Mouse (Mus musculus): ENCODE results near the gene Nabp2. TPM values are rescaled to one million over a fixed set of nuclear protein-coding genes. Genes with fewer than 3 reads are reported as not detected.

The Nabp2 gene
- total and polyA plus RNA-seq, 3 experiments, result 40.3 to 123 (median 43.7) TPM

DNA sequence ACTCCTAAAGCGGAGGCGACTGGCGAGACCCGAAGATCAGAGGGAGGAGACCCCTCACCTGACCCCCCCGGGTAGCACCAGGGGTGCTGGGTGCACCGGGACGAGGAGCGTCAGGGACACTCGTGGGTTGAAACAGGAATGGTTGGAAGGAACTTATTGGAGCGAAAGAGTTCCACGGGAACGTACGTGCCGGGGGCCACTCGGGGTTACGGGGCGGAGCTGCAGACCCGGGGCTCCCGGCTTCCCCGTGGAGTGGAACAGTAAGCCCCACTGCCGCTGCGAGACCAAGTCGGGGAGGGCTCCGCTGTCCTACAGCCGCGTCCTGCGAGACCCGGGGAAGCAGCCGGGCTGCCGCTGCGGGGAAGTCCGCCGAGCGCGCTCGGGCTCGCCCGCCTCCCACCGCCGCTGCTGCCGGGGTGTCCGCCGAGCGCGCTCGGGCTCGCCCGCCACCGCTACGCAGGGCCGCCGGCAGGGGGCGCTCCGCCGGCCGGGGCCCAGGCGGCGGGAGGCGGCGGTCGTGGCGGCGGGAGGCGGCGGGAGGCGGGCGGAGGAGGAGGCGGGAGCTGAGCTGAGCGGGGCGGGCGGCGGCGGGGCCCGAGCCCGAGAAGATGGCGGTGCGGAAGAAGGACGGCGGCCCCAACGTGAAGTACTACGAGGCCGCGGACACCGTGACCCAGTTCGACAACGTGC, 47.6 kb upstream of the Nabp2 start, which contains the start of gene Smarcc2 (continued):
- TF ChIP-seq SMC3 (IDR thresholded peaks at IDR 0.05; ENCODE audit: low read depth, low read length), result peak; percentile 24; the same call in 1 of the 2 replicates
- no peak for TF ChIP-seq POLR2AphosphoS2 (IDR thresholded peaks at IDR 0.05; ENCODE audit: low read depth, low read length)
- TF ChIP-seq POLR2A (IDR thresholded peaks at IDR 0.05; ENCODE audit: low read depth, low read length), result peak; percentile 65
- no peak for TF ChIP-seq GABPA (IDR thresholded peaks at IDR 0.05; ENCODE audit: insufficient replicate concordance, low read depth, low read length)
- TF ChIP-seq HCFC1 (IDR thresholded peaks at IDR 0.05; ENCODE audit: low read depth, low read length), result no peak
- TF ChIP-seq UBTF (IDR thresholded peaks at IDR 0.05; ENCODE audit: low read depth, low read length), result peak; percentile 82
- no peak for TF ChIP-seq JUND (conservative IDR thresholded peaks at IDR 0.05; ENCODE audit: low read depth, low read length)
- TF ChIP-seq ZMIZ1 (IDR thresholded peaks at IDR 0.05; ENCODE audit: low read depth, low read length), result no peak
- TF ChIP-seq ETS1 (conservative IDR thresholded peaks at IDR 0.05; ENCODE audit: low read depth, low read length), result no peak
- TF ChIP-seq IRF4 (IDR thresholded peaks at IDR 0.05; ENCODE audit: low read depth, low read length), result no peak
- no peak for TF ChIP-seq JUN (IDR thresholded peaks at IDR 0.05; ENCODE audit: insufficient read depth, low read depth, low read length)
- TF ChIP-seq USF2 (conservative IDR thresholded peaks at IDR 0.05; ENCODE audit: low read depth, low read length), result no peak
- no peak for TF ChIP-seq TBP (conservative IDR thresholded peaks at IDR 0.05; ENCODE audit: low read depth, low read length)
- TF ChIP-seq TCF12 (IDR thresholded peaks at IDR 0.05; ENCODE audit: low read depth, low read length), result no peak; the same call in 1 of the 2 replicates
- no peak for TF ChIP-seq RAD21 (IDR thresholded peaks at IDR 0.05; ENCODE audit: low read depth, low read length)
- no peak for TF ChIP-seq MYC (IDR thresholded peaks at IDR 0.05; ENCODE audit: low read depth, low read length)
- no peak for TF ChIP-seq ZC3H11A (IDR thresholded peaks at IDR 0.05; ENCODE audit: low read depth, low read length)

DNA sequence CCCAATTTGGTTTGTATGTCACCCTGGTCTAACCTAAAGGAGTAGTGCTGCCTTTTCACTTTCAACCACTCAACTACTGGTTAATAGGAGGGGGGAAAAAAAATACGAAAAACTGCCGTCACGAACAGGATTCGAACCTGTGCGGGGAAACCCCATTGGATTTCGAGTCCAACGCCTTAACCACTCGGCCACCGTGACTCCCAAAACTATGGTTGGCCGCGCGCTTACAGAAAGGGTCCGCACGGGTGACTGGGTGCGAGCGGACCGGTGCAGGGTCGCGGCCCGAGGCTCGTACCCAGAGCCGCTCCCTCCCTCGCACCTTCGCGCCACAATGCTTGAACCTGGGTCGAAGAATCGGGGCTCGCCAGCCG, 47.0 kb upstream of the Nabp2 start:
- Histone ChIP-seq H3K4me3 (replicated peaks in 1 of 3; ENCODE audit: low read depth in 2 of 3, low read length in 2 of 3, poor library complexity in 1 of 3) (peak overlapping the region; percentile 77 to 86 (median 82)), H3K79me2 (replicated peaks; ENCODE audit: control insufficient read depth, extremely low read depth, insufficient read depth, poor library complexity, severe bottlenecking) (peaks cover 16% of the 10 kb centered on the region), H3K27ac (ENCODE audit: insufficient read depth, low read depth) (peak overlapping the region; percentile 69), H3K4me2 (ENCODE audit: insufficient read depth, low read depth, poor library complexity, severe bottlenecking) (peak overlapping the region; percentile 16), H3K9ac (ENCODE audit: insufficient read depth, low read depth) (peak overlapping the region; percentile 66), H3K36me3 (replicated peaks in 1 of 2; ENCODE audit: control insufficient read depth in 1 of 2, insufficient read depth in 1 of 2, low read length in 1 of 2) (peaks cover 7 to 25% of the 10 kb centered on the region in 2 experiments), H3K4me1 (ENCODE audit: control insufficient read depth in 1 of 2, insufficient read depth in 2 of 2) (peaks cover 6 to 28% of the 10 kb centered on the region in 2 experiments), H3K27me3 (replicated peaks) (no peaks in the 10 kb centered on the region), H3K9me3 (replicated peaks; ENCODE audit: low read length) (no peaks in the 10 kb centered on the region)
- DNase-seq (ENCODE audit: extremely low read depth), result peak; percentile 90
- dilution Hi-C loops (cut with MboI; ENCODE audit: extremely low pct_ligation_motif_present, extremely low pct_unique_long_range_greater_than_20kb, low sequenced_read_pairs), result no loop called here
- in situ Hi-C loops (cut with MboI; ENCODE audit: low pct_ligation_motif_present, low pct_unique_long_range_greater_than_20kb, low sequenced_read_pairs), result no loop called here
- no peak for TF ChIP-seq CHD1 (IDR thresholded peaks at IDR 0.05; ENCODE audit: low read depth, low read length)
- no peak for TF ChIP-seq GABPA (IDR thresholded peaks at IDR 0.05; ENCODE audit: insufficient replicate concordance, low read depth, low read length)
- TF ChIP-seq TBP (conservative IDR thresholded peaks at IDR 0.05; ENCODE audit: low read depth, low read length), result peak; percentile 99
- no peak for TF ChIP-seq PAX5 (IDR thresholded peaks at IDR 0.05; ENCODE audit: low read length)
- TF ChIP-seq POLR2A (IDR thresholded peaks at IDR 0.05; ENCODE audit: low read depth, low read length), result peak; percentile 39; the same call in 1 of the 2 replicates
- peak; percentile 84; the same call in 1 of the 2 replicates for TF ChIP-seq E2F4 (IDR thresholded peaks at IDR 0.05; ENCODE audit: insufficient replicate concordance, low read depth, low read length)
- TF ChIP-seq EP300 (IDR thresholded peaks at IDR 0.05; ENCODE audit: low read length), result no peak
- peak; percentile 78; the same call in 1 of the 2 replicates for TF ChIP-seq KAT2A (IDR thresholded peaks at IDR 0.05; ENCODE audit: insufficient replicate concordance, low read length)
- 0 out of 2 replicates have a peak, but pooled peaks have one; percentile 9 for TF ChIP-seq BHLHE40 (IDR thresholded peaks at IDR 0.05; ENCODE audit: low read depth, low read length)
- no peak for TF ChIP-seq POLR2AphosphoS2 (IDR thresholded peaks at IDR 0.05; ENCODE audit: low read depth, low read length)
- no peak for TF ChIP-seq RAD21 (IDR thresholded peaks at IDR 0.05; ENCODE audit: low read depth, low read length)
- TF ChIP-seq JUND (conservative IDR thresholded peaks at IDR 0.05; ENCODE audit: low read depth, low read length), result no peak
- TF ChIP-seq ZNF384 (IDR thresholded peaks at IDR 0.05; ENCODE audit: low read depth, low read length), result peak; percentile 75
- no peak for TF ChIP-seq USF1 (IDR thresholded peaks at IDR 0.05; ENCODE audit: low read depth, low read length)
- no peak for TF ChIP-seq NELFE (IDR thresholded peaks at IDR 0.05; ENCODE audit: low read depth, low read length)
- no peak for TF ChIP-seq MEF2A (IDR thresholded peaks at IDR 0.05; ENCODE audit: borderline replicate concordance, low read depth, low read length)
- TF ChIP-seq IRF4 (IDR thresholded peaks at IDR 0.05; ENCODE audit: low read depth, low read length), result peak; percentile 62; the same call in 1 of the 2 replicates
- no peak for TF ChIP-seq ZKSCAN1 (IDR thresholded peaks at IDR 0.05; ENCODE audit: borderline replicate concordance, low read depth, low read length)
- no peak for TF ChIP-seq MAZ (IDR thresholded peaks at IDR 0.05; ENCODE audit: low read depth, low read length)
- no peak for TF ChIP-seq UBTF (IDR thresholded peaks at IDR 0.05; ENCODE audit: low read depth, low read length)
- TF ChIP-seq ETS1 (conservative IDR thresholded peaks at IDR 0.05; ENCODE audit: low read depth, low read length), result no peak
- TF ChIP-seq MXI1 (IDR thresholded peaks at IDR 0.05; ENCODE audit: low read depth, low read length), result no peak
- TF ChIP-seq NRF1 (IDR thresholded peaks at IDR 0.05; ENCODE audit: low read depth, low read length), result peak; percentile 70
- no peak for TF ChIP-seq ZMIZ1 (IDR thresholded peaks at IDR 0.05; ENCODE audit: low read depth, low read length)
- TF ChIP-seq MAFK (IDR thresholded peaks at IDR 0.05; ENCODE audit: insufficient replicate concordance, low read length), result peak; percentile 98
- TF ChIP-seq TCF12 (IDR thresholded peaks at IDR 0.05; ENCODE audit: low read depth, low read length), result no peak
- TF ChIP-seq CTCF (conservative IDR thresholded peaks at IDR 0.05 in 1 of 2, IDR thresholded peaks at IDR 0.05 in 1 of 2; ENCODE audit: low read depth in 2 of 2, low read length in 2 of 2), result no peak; a peak in 1 of 4 replicates
- TF ChIP-seq ZC3H11A (IDR thresholded peaks at IDR 0.05; ENCODE audit: low read depth, low read length), result no peak
- no peak for TF ChIP-seq CHD2 (IDR thresholded peaks at IDR 0.05; ENCODE audit: low read length)
